Comparison of ENCODE assay signal across 8 mouse cellular contexts in the genomic region with DNA sequence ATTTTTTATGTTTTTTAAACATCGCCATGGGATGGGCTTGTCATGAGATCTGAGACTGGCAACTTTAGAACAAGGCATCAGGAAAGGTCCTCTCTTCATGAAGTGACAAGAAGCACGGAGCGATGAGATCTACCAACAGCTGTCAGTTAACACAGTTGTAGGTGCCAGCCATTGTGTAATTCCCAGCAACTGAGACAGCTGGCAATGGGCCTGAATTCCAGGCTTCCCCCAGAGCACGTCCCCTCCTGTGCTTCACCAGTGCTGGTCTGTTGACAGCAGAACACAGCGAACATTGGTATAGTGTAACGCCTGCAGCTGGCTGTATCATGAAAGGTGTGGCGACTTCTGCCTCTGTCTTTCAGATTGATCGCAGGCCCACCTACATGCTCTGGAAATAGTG. TPM values are rescaled to one million over a fixed set of nuclear protein-coding genes. Genes with fewer than 3 reads are reported as not detected.
A peak's percentile ranks its signal among the peaks of the same experiment; 100 is the strongest.
DNase-seq lines count a peak whose midpoint lies in the region; ATAC-seq and TF ChIP-seq lines count a peak whose summit lies in the region.
"Had no signal": no experiment of that assay in that cellular context is flagged by ENCODE, and none has a peak within 500 bp of the region (broad histone marks: within the 10 kb centered on the region; RNA-seq: fewer than 3 reads in every experiment).

No protein-coding gene starts in this region.

- intact Hi-C loops in left cerebral cortex, postnatal 4 days (cut with DNase I): no loop called here

- H3K4me3 ChIP-seq in forebrain, postnatal 0 days (ENCODE audit: low read depth, low read length): no peak overlapping the region
- no peak overlapping the region for H3K4me3 ChIP-seq in heart, embryonic 14.5 days (ENCODE audit: control insufficient read depth in 1 of 2, insufficient read depth in 1 of 2, low read depth in 1 of 2, low read length in 2 of 2)
- H3K4me3 ChIP-seq in lung, embryonic 16.5 days (ENCODE audit: low read length): no peak overlapping the region
- H3K4me3 ChIP-seq: embryonic facial prominence, embryonic 13.5 days had no signal

- H3K9me3 ChIP-seq in forebrain, postnatal 0 days (ENCODE audit: low read length): no peaks in the 10 kb centered on the region
- no peaks in the 10 kb centered on the region for H3K9me3 ChIP-seq in heart, embryonic 14.5 days (ENCODE audit: control insufficient read depth, low read length)
- H3K9me3 ChIP-seq in lung, embryonic 16.5 days (ENCODE audit: control insufficient read depth, low read length): no peaks in the 10 kb centered on the region
- H3K9me3 ChIP-seq: embryonic facial prominence, embryonic 13.5 days had no signal

- H3K4me2 ChIP-seq in forebrain, postnatal 0 days (ENCODE audit: low read depth): no peak overlapping the region
- peak overlapping the region; percentile 3 for H3K4me2 ChIP-seq in heart, embryonic 14.5 days (ENCODE audit: low read length)
- no peak overlapping the region; the same call in 1 of the 2 replicates for H3K4me2 ChIP-seq in lung, embryonic 16.5 days (ENCODE audit: low read depth, low read length)
- H3K4me2 ChIP-seq: embryonic facial prominence, embryonic 13.5 days had no signal

- H3K9ac ChIP-seq in forebrain, postnatal 0 days: no peak overlapping the region
- H3K9ac ChIP-seq in heart, embryonic 14.5 days (ENCODE audit: low read length): no peak overlapping the region
- no peak overlapping the region for H3K9ac ChIP-seq in lung, embryonic 16.5 days (ENCODE audit: low read length)
- H3K9ac ChIP-seq: embryonic facial prominence, embryonic 13.5 days had no signal

- 50% methylated on average over 8 of the region's 8 CpGs for WGBS in forebrain, postnatal 0 days
- WGBS in heart, embryonic 14.5 days: 25% methylated on average over 8 of the region's 8 CpGs
- WGBS in lung, embryonic 16.5 days: 49% methylated on average over 8 of the region's 8 CpGs

- H3K36me3 ChIP-seq in forebrain, postnatal 0 days (ENCODE audit: insufficient read depth): no peaks in the 10 kb centered on the region
- H3K36me3 ChIP-seq in heart, embryonic 14.5 days (ENCODE audit: control insufficient read depth, insufficient read depth, low read length): no peaks in the 10 kb centered on the region
- H3K36me3 ChIP-seq in lung, embryonic 16.5 days (ENCODE audit: control insufficient read depth, insufficient read depth, low read length): no peaks in the 10 kb centered on the region
- H3K36me3 ChIP-seq: embryonic facial prominence, embryonic 13.5 days had no signal

- H3K4me1 ChIP-seq in forebrain, postnatal 0 days (ENCODE audit: insufficient read depth): no peaks in the 10 kb centered on the region
- H3K4me1 ChIP-seq in heart, embryonic 14.5 days (ENCODE audit: control insufficient read depth in 2 of 2, insufficient read depth in 2 of 2, low read length in 2 of 2): peaks cover 16 to 21% of the 10 kb centered on the region in 2 experiments
- peaks cover 7% of the 10 kb centered on the region for H3K4me1 ChIP-seq in lung, embryonic 16.5 days (replicated peaks; ENCODE audit: control insufficient read depth, insufficient read depth, low read length)

- DNase-seq in left cerebral cortex, postnatal 4 days: peak; percentile 70
- DNase-seq in left cerebral cortex, adult 8-10 months (ENCODE audit: low spot score in 2 of 2): no peak
- DNase-seq in forebrain, postnatal 0 days: no peak
- no peak for DNase-seq in right cerebral cortex, postnatal 36 days (ENCODE audit: low spot score in 2 of 2)

- H3K27me3 ChIP-seq in forebrain, postnatal 0 days (ENCODE audit: insufficient read depth, low read length): no peaks in the 10 kb centered on the region
- no peaks in the 10 kb centered on the region for H3K27me3 ChIP-seq in heart, embryonic 14.5 days (ENCODE audit: control insufficient read depth, insufficient read depth, low read length)
- no peaks in the 10 kb centered on the region for H3K27me3 ChIP-seq in lung, embryonic 16.5 days (ENCODE audit: control insufficient read depth, insufficient read depth, low read depth, low read length)
- H3K27me3 ChIP-seq: embryonic facial prominence, embryonic 13.5 days had no signal

- peak; percentile 56 for ATAC-seq in forebrain, postnatal 0 days
- peak; percentile 81 for ATAC-seq in heart, embryonic 14.5 days (ENCODE audit: insufficient number of reproducible peaks, insufficient read depth, low FRiP score, low read depth)
- ATAC-seq in lung, embryonic 16.5 days (ENCODE audit: low read depth): peak; percentile 92
- ATAC-seq in cerebellum, adult (ENCODE audit: insufficient number of reproducible peaks, low FRiP score, low TSS enrichment): no peak

- no peak for TF ChIP-seq CTCF in forebrain, postnatal 0 days (IDR thresholded peaks at IDR 0.05; ENCODE audit: low read depth)

- no peak overlapping the region for H3K27ac ChIP-seq in forebrain, postnatal 0 days (ENCODE audit: low read depth, low read length)
- peak overlapping the region; percentile 34 to 36; a peak in 3 of 4 replicates for H3K27ac ChIP-seq in heart, embryonic 14.5 days (replicated peaks in 1 of 2; ENCODE audit: control insufficient read depth in 1 of 2, insufficient read depth in 1 of 2, low read depth in 2 of 2, low read length in 2 of 2)
- no peak overlapping the region for H3K27ac ChIP-seq in lung, embryonic 16.5 days (ENCODE audit: low read length)
- H3K27ac ChIP-seq: embryonic facial prominence, embryonic 13.5 days had no signal

RNA-seq across cellular contexts. Expression of gene Znrf2, which starts 45.5 kb away (rescaled TPM):
- total RNA-seq in left cerebral cortex, postnatal 4 days (2021): 10 to 100 TPM; 62.1 to 65.2 TPM
- 10 to 100 TPM; 13.6 to 18.4 (median 15.2) TPM for total RNA-seq in left cerebral cortex, adult 8-10 months (2022)
- 74.2 and 83.8 TPM in 2 replicates for total RNA-seq in forebrain, postnatal 0 days (2014; rRNA removed)
- 11.2 and 13.1 TPM in 2 replicates for polyA plus RNA-seq in forebrain, postnatal 0 days (2015; fragmentation: Nextera tagmentation; extraction: Ambion mirVana)
- polyA plus RNA-seq in heart, embryonic 14.5 days (2014; fragmentation: Nextera tagmentation; extraction: Ambion mirVana): 3.8 TPM in 2 replicates
- polyA plus RNA-seq in lung, embryonic 16.5 days (2015; fragmentation: Nextera tagmentation; extraction: Ambion mirVana): 3.3 and 3.4 TPM in 2 replicates

Comparison
In these comparisons a context has a peak if more than half of its experiments do, and no peak if none do; other contexts are left out.
1. H3K27ac ChIP-seq: peak in heart, embryonic 14.5 days (2 of 2); none in forebrain, postnatal 0 days (single experiment) and lung, embryonic 16.5 days (single experiment).